Mouse (Mus musculus) kidney, adult 9 months (tissue): ENCODE measurements at regions not wholly inside any gene's neighbourhood (a gene's known extent, or its start where the extent isn't known, plus 50 kb on each side); places are given as distances from the start of the nearest gene placed in this dataset.
"Not testable (repeated sequence)": the region's sequence is repeated elsewhere in the genome, so short reads cannot be mapped to it uniquely, and the experiment has no call there.

Experiments used
- DNase-seq: peaks from one replicate; pipeline ENCODE4 v3.0.0; 2022

- DNase-seq: not testable (repeated sequence)
Observed at GRCm38 (mm10) chr12:119708715-119709114, 236.9 kb upstream of the Tmem196 start.

GRCm38 (mm10) chr12:119730789-119731188, 214.8 kb upstream of the Tmem196 start:
- DNase-seq: no peak

GRCm38 (mm10) chr12:119762580-119762979, 183.0 kb upstream of the Tmem196 start:
- no peak for DNase-seq

GRCm38 (mm10) chr12:119763292-119763976, 182.2 kb upstream of the Tmem196 start:
- peak; percentile 1 for DNase-seq

GRCm38 (mm10) chr12:119777559-119777958, 168.1 kb upstream of the Tmem196 start:
- DNase-seq: no peak

- no peak for DNase-seq
Observed at GRCm38 (mm10) chr12:119807692-119808091, 137.9 kb upstream of the Tmem196 start.

GRCm38 (mm10) chr12:119816225-119816624, 129.4 kb upstream of the Tmem196 start:
- DNase-seq: no peak

- DNase-seq: no peak
Observed at GRCm38 (mm10) chr12:119839119-119839518, 106.5 kb upstream of the Tmem196 start.

- DNase-seq: no peak
Observed at GRCm38 (mm10) chr12:119881744-119882143, 63.9 kb upstream of the Tmem196 start.

- DNase-seq: no peak
Observed at GRCm38 (mm10) chr12:119890030-119890429, 55.6 kb upstream of the Tmem196 start.
